Mouse (Mus musculus) MEL (cell line): ENCODE measurements around the gene Btaf1. TPM values are rescaled to one million over a fixed set of nuclear protein-coding genes. Genes with fewer than 3 reads are reported as not detected.
A peak's percentile ranks its signal among the peaks of the same experiment; 100 is the strongest.

ENCODE experiments used
- DNase-seq: peaks from one replicate; pipeline ENCODE4 v3.0.0; 2011; ENCODE audit warnings: low read depth, low spot score
- H3K27ac ChIP-seq: 2 replicates; pipeline ENCODE4 v1.5.1; 2012; ENCODE audit warnings: low read depth, mild to moderate bottlenecking, control low read depth, low read length, moderate library complexity; ENCODE audit not compliant: control insufficient read depth
- H3K27me3 ChIP-seq, 2 experiments: fragments of 150-350 bp in 1 of 2; sonication (generic) in 1 of 2; 2 replicates each; pipeline ENCODE4 v1.6.1; 2012; ENCODE audit warnings: low read length in 2 of 2, mild to moderate bottlenecking in 2 of 2, improper control_type of control experiment in 1 of 2, moderate library complexity in 1 of 2; ENCODE audit not compliant: insufficient read depth in 2 of 2, control insufficient read depth in 1 of 2
- H3K36me3 ChIP-seq, 2 experiments: 2 replicates each; pipeline ENCODE4 v1.6.1; 2012 to 2014; ENCODE audit warnings: low read length in 2 of 2, improper control_type of control experiment in 1 of 2, inconsistent platforms in 1 of 2, mild to moderate bottlenecking in 1 of 2; ENCODE audit not compliant: insufficient read depth in 2 of 2, control insufficient read depth in 1 of 2
- H3K4me1 ChIP-seq, 2 experiments: fragments of 150-350 bp in 1 of 2; sonication (generic) in 1 of 2; 2 replicates each; pipeline ENCODE4 v1.6.1; 2012; ENCODE audit warnings: low read length in 2 of 2, improper control_type of control experiment in 1 of 2, mild to moderate bottlenecking in 1 of 2; ENCODE audit not compliant: insufficient read depth in 2 of 2, control insufficient read depth in 1 of 2
- H3K4me3 ChIP-seq, 2 experiments: fragments of 150-350 bp in 1 of 2; sonication (generic) in 1 of 2; 2 replicates each; pipeline ENCODE4 v1.5.1; 2012; ENCODE audit warnings: low read depth in 2 of 2, low read length in 2 of 2, mild to moderate bottlenecking in 2 of 2, moderate library complexity in 2 of 2, control low read depth in 1 of 2, improper control_type of control experiment in 1 of 2; ENCODE audit not compliant: control insufficient read depth in 1 of 2, insufficient read depth in 1 of 2
- H3K79me2 ChIP-seq: 2 replicates; pipeline ENCODE4 v1.6.1; 2012; ENCODE audit warnings: mild to moderate bottlenecking, low read length, moderate library complexity; ENCODE audit not compliant: control insufficient read depth, poor library complexity, insufficient read depth
- H3K9ac ChIP-seq: 2 replicates; pipeline ENCODE4 v1.6.1; 2012; ENCODE audit warnings: low read depth, mild to moderate bottlenecking, control low read depth, low read length, moderate library complexity; ENCODE audit not compliant: control insufficient read depth, poor library complexity, severe bottlenecking
- H3K9me3 ChIP-seq: fragments of 150-350 bp; sonication (generic); replicated peaks from 2 replicates; pipeline ENCODE4 v1.6.1; 2012; ENCODE audit warnings: mild to moderate bottlenecking, low read length, improper control_type of control experiment, moderate library complexity; ENCODE audit not compliant: insufficient read depth
- BHLHE40 ChIP-seq: IDR thresholded peaks from 2 replicates; pipeline ENCODE4 v1.6.1; 2012; ENCODE audit warnings: low read depth, mild to moderate bottlenecking, inconsistent platforms, low read length, improper control_type of control experiment, borderline replicate concordance
- CHD1 ChIP-seq: IDR thresholded peaks from 2 replicates; pipeline ENCODE4 v1.6.1; 2012; ENCODE audit warnings: low read depth, mild to moderate bottlenecking, inconsistent platforms, low read length, improper control_type of control experiment
- CHD2 ChIP-seq: IDR thresholded peaks from 2 replicates; pipeline ENCODE4 v1.6.1; 2011; ENCODE audit warnings: low read length, improper control_type of control experiment
- E2F4 ChIP-seq: IDR thresholded peaks from 2 replicates; pipeline ENCODE4 v1.6.1; 2011; ENCODE audit warnings: low read depth, low read length, improper control_type of control experiment, borderline replicate concordance
- EP300 ChIP-seq, 2 experiments: IDR thresholded peaks; 2 replicates each; pipeline ENCODE4 v1.6.1; 2011; ENCODE audit warnings: improper control_type of control experiment in 2 of 2, low read length in 2 of 2, low read depth in 1 of 2, mild to moderate bottlenecking in 1 of 2
- ETS1 ChIP-seq: IDR thresholded peaks from 2 replicates; pipeline ENCODE4 v1.6.1; 2012; ENCODE audit warnings: low read depth, mild to moderate bottlenecking, inconsistent platforms, low read length, improper control_type of control experiment, moderate library complexity
- GATA1 ChIP-seq: IDR thresholded peaks from 2 replicates; pipeline ENCODE4 v1.6.1; 2011; ENCODE audit warnings: low read depth, low read length, improper control_type of control experiment
- HCFC1 ChIP-seq: IDR thresholded peaks from 2 replicates; pipeline ENCODE4 v1.6.1; 2012; ENCODE audit warnings: low read depth, mild to moderate bottlenecking, inconsistent platforms, low read length, improper control_type of control experiment, moderate library complexity
- JUND ChIP-seq: IDR thresholded peaks from 2 replicates; pipeline ENCODE4 v1.6.1; 2011; ENCODE audit warnings: low read depth, mild to moderate bottlenecking, improper control_type of control experiment, low read length
- KAT2A ChIP-seq: conservative IDR thresholded peaks from 2 replicates; pipeline ENCODE4 v1.6.1; 2012; ENCODE audit warnings: low read depth, low read length, improper control_type of control experiment, inconsistent platforms
- MAFK ChIP-seq: IDR thresholded peaks from 2 replicates; pipeline ENCODE4 v1.6.1; 2011; ENCODE audit warnings: low read depth, mild to moderate bottlenecking, low read length, improper control_type of control experiment, borderline replicate concordance
- MAZ ChIP-seq: IDR thresholded peaks from 2 replicates; pipeline ENCODE4 v1.6.1; 2012; ENCODE audit warnings: low read depth, mild to moderate bottlenecking, inconsistent platforms, low read length, improper control_type of control experiment
- MXI1 ChIP-seq: IDR thresholded peaks from 2 replicates; pipeline ENCODE4 v1.6.1; 2011; ENCODE audit warnings: mild to moderate bottlenecking, low read depth, low read length, improper control_type of control experiment
- MYB ChIP-seq: IDR thresholded peaks from 2 replicates; pipeline ENCODE4 v1.6.1; 2011; ENCODE audit warnings: mild to moderate bottlenecking, low read depth, low read length, improper control_type of control experiment
- MYC ChIP-seq: IDR thresholded peaks from 2 replicates; pipeline ENCODE4 v1.6.1; 2011; ENCODE audit warnings: low read depth, mild to moderate bottlenecking, low read length, improper control_type of control experiment, moderate library complexity
- NELFE ChIP-seq: IDR thresholded peaks from 2 replicates; pipeline ENCODE4 v1.6.1; 2011; ENCODE audit warnings: low read depth, low read length, improper control_type of control experiment
- NRF1 ChIP-seq: IDR thresholded peaks from 2 replicates; pipeline ENCODE4 v1.6.1; 2014; ENCODE audit warnings: low read depth, mild to moderate bottlenecking, inconsistent platforms, low read length, improper control_type of control experiment, moderate library complexity; ENCODE audit not compliant: poor library complexity, insufficient read depth, severe bottlenecking
- POLR2A ChIP-seq, 2 experiments: IDR thresholded peaks; 2 replicates each; pipeline ENCODE4 v1.6.1; 2011 to 2012; ENCODE audit warnings: low read length in 2 of 2, mild to moderate bottlenecking in 2 of 2, control low read depth in 1 of 2, improper control_type of control experiment in 1 of 2, low read depth in 1 of 2, moderate library complexity in 1 of 2; ENCODE audit not compliant: control insufficient read depth in 1 of 2, insufficient read depth in 1 of 2, poor library complexity in 1 of 2
- POLR2AphosphoS5 ChIP-seq: IDR thresholded peaks from 2 replicates; pipeline ENCODE4 v1.6.1; 2012; ENCODE audit warnings: low read depth, borderline replicate concordance, mild to moderate bottlenecking, inconsistent platforms, low read length, moderate library complexity, mixed read lengths
- RCOR1 ChIP-seq: IDR thresholded peaks from 2 replicates; pipeline ENCODE4 v1.6.1; 2012; ENCODE audit warnings: low read depth, mild to moderate bottlenecking, inconsistent platforms, low read length, improper control_type of control experiment
- SIN3A ChIP-seq: IDR thresholded peaks from 2 replicates; pipeline ENCODE4 v1.6.1; 2012; ENCODE audit warnings: low read length, improper control_type of control experiment, inconsistent platforms
- TAL1 ChIP-seq: IDR thresholded peaks from 2 replicates; pipeline ENCODE4 v1.6.1; 2012; ENCODE audit warnings: mild to moderate bottlenecking, inconsistent platforms, low read length, moderate library complexity, mixed read lengths
- TBP ChIP-seq: IDR thresholded peaks from 2 replicates; pipeline ENCODE4 v1.8.0; 2011; ENCODE audit warnings: low read depth, low read length, improper control_type of control experiment
- TCF12 ChIP-seq: IDR thresholded peaks from 2 replicates; pipeline ENCODE4 v1.6.1; 2014; ENCODE audit warnings: low read depth, mild to moderate bottlenecking, inconsistent platforms, low read length, improper control_type of control experiment, moderate library complexity
- UBTF ChIP-seq: IDR thresholded peaks from 2 replicates; pipeline ENCODE4 v1.6.1; 2012; ENCODE audit warnings: low read depth, mild to moderate bottlenecking, inconsistent platforms, low read length, improper control_type of control experiment, moderate library complexity, borderline replicate concordance; ENCODE audit not compliant: insufficient read depth
- ZC3H11A ChIP-seq: IDR thresholded peaks from 2 replicates; pipeline ENCODE4 v1.6.1; 2012; ENCODE audit warnings: low read depth, mild to moderate bottlenecking, inconsistent platforms, low read length, improper control_type of control experiment
- ZKSCAN1 ChIP-seq: IDR thresholded peaks from 2 replicates; pipeline ENCODE4 v1.6.1; 2012; ENCODE audit warnings: low read depth, mild to moderate bottlenecking, inconsistent platforms, low read length, improper control_type of control experiment, moderate library complexity
- ZMIZ1 ChIP-seq: IDR thresholded peaks from 2 replicates; pipeline ENCODE4 v1.6.1; 2012; ENCODE audit warnings: low read depth, mild to moderate bottlenecking, inconsistent platforms, low read length, improper control_type of control experiment, moderate library complexity
- ZNF384 ChIP-seq: IDR thresholded peaks from 2 replicates; pipeline ENCODE4 v1.6.1; 2012; ENCODE audit warnings: low read depth, mild to moderate bottlenecking, inconsistent platforms, low read length, improper control_type of control experiment
- polyA plus RNA-seq, 2 experiments: library from polyadenylated mRNA; stranded (reverse) in 1 of 2; unstranded in 1 of 2; fragments of >175 nt in 1 of 2; fragments of >200 nt in 1 of 2; gene quantifications; 2 replicates each; pipeline versions ENCODE4 v1.2.1 to v1.2.4; 2012; ENCODE audit warnings: low replicate concordance in 2 of 2, low read depth in 1 of 2; ENCODE audit not compliant: insufficient read length in 2 of 2, insufficient read depth in 1 of 2, missing spikeins in 1 of 2
- total RNA-seq: library from RNA; depleted of rRNA; stranded (reverse); fragments of 300-350 nt; gene quantifications from 2 replicates; pipeline ENCODE4 v1.2.3, GENCODE M21; 2012

The Btaf1 gene
- total and polyA plus RNA-seq, 3 experiments, result 40.1 to 69.5 (median 46.1) TPM

- H3K4me3 ChIP-seq, result no peak overlapping the region
- no peaks in the 10 kb centered on the region for H3K9me3 ChIP-seq
- peaks cover 13 to 77% of the 10 kb centered on the region in 2 experiments for H3K36me3 ChIP-seq
- H3K27me3 ChIP-seq, result no peaks in the 10 kb centered on the region
- peaks cover 34 to 37% of the 10 kb centered on the region in 2 experiments for H3K4me1 ChIP-seq
- TF ChIP-seq MXI1 (no peak; the same call in 1 of the 2 replicates), TAL1 (peak; percentile 92), POLR2AphosphoS5 (no peak), MYB (no peak), UBTF (no peak), MAZ (peak; percentile 69), SIN3A (peak; percentile 61), EP300 (IDR thresholded peaks at IDR 0.05; ENCODE audit: low read depth in 1 of 2, low read length in 2 of 2) (peak; percentile 85 to 91), ETS1 (peak; percentile 85), TCF12 (peak; percentile 94), GATA1 (peak; percentile 84), BHLHE40 (no peak), RCOR1 (peak; percentile 65), TBP (no peak), KAT2A (no peak), NELFE (no peak), HCFC1 (0 out of 2 replicates have a peak, but pooled peaks have one; percentile 10), ZNF384 (peak; percentile 62)
- H3K9ac ChIP-seq, result no peak overlapping the region
- H3K27ac ChIP-seq, result no peak overlapping the region; the same call in 1 of the 2 replicates
- peak; percentile 76 for DNase-seq
- peaks cover 59% of the 10 kb centered on the region for H3K79me2 ChIP-seq
Observed at GRCm38 (mm10) chr19:36936285-36936684, 10.4 kb downstream of the Btaf1 start.

- H3K4me1 ChIP-seq, result peaks cover 26 to 31% of the 10 kb centered on the region in 2 experiments
- no peak for DNase-seq
- H3K27ac ChIP-seq, result no peak overlapping the region
- TF ChIP-seq TAL1, result no peak
- no peak for TF ChIP-seq MYC
- TF ChIP-seq NRF1, result no peak
- TF ChIP-seq POLR2A (IDR thresholded peaks at IDR 0.05; ENCODE audit: control insufficient read depth in 1 of 2, insufficient read depth in 1 of 2, low read depth in 1 of 2, low read length in 2 of 2, poor library complexity in 1 of 2), result no peak
- TF ChIP-seq E2F4, result no peak
- TF ChIP-seq SIN3A, result no peak
- TF ChIP-seq KAT2A, result no peak
- no peak for TF ChIP-seq CHD1
- TF ChIP-seq JUND, result no peak
- TF ChIP-seq TCF12, result no peak
- no peak for TF ChIP-seq MAFK
- TF ChIP-seq ZC3H11A, result no peak
- TF ChIP-seq BHLHE40, result no peak
- TF ChIP-seq ETS1, result no peak
- TF ChIP-seq CHD2, result no peak
- no peak for TF ChIP-seq ZKSCAN1
- no peak for TF ChIP-seq ZMIZ1
- no peak for TF ChIP-seq GATA1
- H3K9me3 ChIP-seq, result no peaks in the 10 kb centered on the region
- H3K79me2 ChIP-seq, result peaks cover 62% of the 10 kb centered on the region
- no peaks in the 10 kb centered on the region for H3K27me3 ChIP-seq
- H3K9ac ChIP-seq, result no peak overlapping the region
- peaks cover 17 to 63% of the 10 kb centered on the region in 2 experiments for H3K36me3 ChIP-seq
- H3K4me3 ChIP-seq, result no peak overlapping the region
Observed at GRCm38 (mm10) chr19:36938008-36938407, 12.1 kb downstream of the Btaf1 start.
